Mouse (Mus musculus) limb, embryonic 14.5 days (tissue): ENCODE data around the gene Slc25a22. TPM values are rescaled to one million over a fixed set of nuclear protein-coding genes. Genes with fewer than 3 reads are reported as not detected.

ENCODE experiments used
- ATAC-seq: fragments of 200-750 bp; cut with Nextera tagmentation; 2 replicates; pipeline ENCODE4 v1.8.0; 2017; ENCODE audit warnings: low read depth, moderate number of reproducible peaks, moderate TSS enrichment; ENCODE audit not compliant: low FRiP score
- DNase-seq: peaks from one replicate; pipeline ENCODE4 v3.0.0-alpha.2; 2015; ENCODE audit warnings: low spot score
- H3K27ac ChIP-seq: fragments of 300-500 bp; sonication (generic); replicated peaks from 2 replicates; pipeline ENCODE4 v1.5.1; 2014; ENCODE audit warnings: low read depth, mild to moderate bottlenecking, low read length, moderate library complexity, mixed read lengths
- H3K27me3 ChIP-seq: fragments of 300-500 bp; sonication (generic); 2 replicates; pipeline ENCODE4 v1.6.1; 2014; ENCODE audit warnings: low read length, mixed read lengths; ENCODE audit not compliant: control insufficient read depth, insufficient read depth
- H3K36me3 ChIP-seq: fragments of 300-500 bp; sonication (generic); 2 replicates; pipeline ENCODE4 v1.6.1; 2014; ENCODE audit warnings: mild to moderate bottlenecking, low read length, moderate library complexity, mixed read lengths; ENCODE audit not compliant: control insufficient read depth, insufficient read depth
- H3K4me1 ChIP-seq: fragments of 300-500 bp; sonication (generic); 2 replicates; pipeline ENCODE4 v1.6.1; 2014; ENCODE audit warnings: antibody characterized with exemption, low read length, mixed read lengths; ENCODE audit not compliant: control insufficient read depth, insufficient read depth
- H3K4me2 ChIP-seq: fragments of 300-500 bp; sonication (generic); replicated peaks from 2 replicates; pipeline ENCODE4 v1.6.1; 2014; ENCODE audit warnings: low read depth, mild to moderate bottlenecking, low read length, moderate library complexity; ENCODE audit not compliant: severe bottlenecking
- H3K4me3 ChIP-seq: fragments of 300-500 bp; sonication (generic); replicated peaks from 2 replicates; pipeline ENCODE4 v1.5.1; 2014; ENCODE audit warnings: low read length
- H3K9ac ChIP-seq: fragments of 300-500 bp; sonication (generic); 2 replicates; pipeline ENCODE4 v1.6.1; 2014; ENCODE audit warnings: mild to moderate bottlenecking, low read depth, low read length, moderate library complexity; ENCODE audit not compliant: severe bottlenecking
- H3K9me3 ChIP-seq: fragments of 300-500 bp; sonication (generic); 2 replicates; pipeline ENCODE4 v1.6.1; 2016; ENCODE audit warnings: low read length; ENCODE audit not compliant: control insufficient read depth
- POLR2A ChIP-seq: fragments of 200-500 bp; IDR thresholded peaks from 2 replicates; pipeline ENCODE4 v1.8.0; 2012; ENCODE audit warnings: inconsistent platforms, mild to moderate bottlenecking, moderate library complexity, borderline replicate concordance; ENCODE audit not compliant: insufficient read depth, insufficient read length; ENCODE audit errors: extremely low read depth
- WGBS: fragments of 180-500 bp; shearing (Covaris S2); extraction: QIAGEN DNeasy Blood & Tissue Kit; methylation state at CpG from one replicate; pipeline ENCODE4 v1.1.7; 2014; 5-methylcytosine and 5-hydroxymethylcytosine counted together
- polyA plus RNA-seq, 2 experiments: library from polyadenylated mRNA; depleted of rRNA in 1 of 2; stranded (reverse) in 1 of 2; unstranded in 1 of 2; fragments of >200 nt; fragmentation: Nextera tagmentation in 1 of 2; extraction: Ambion mirVana in 1 of 2; gene quantifications; 2 replicates each; pipeline versions ENCODE4 v1.2.1 to v1.2.3; 2012 to 2014

Gene Slc25a22
- polyA plus RNA-seq, 2 experiments: 22.8 to 75.1 TPM

- Histone ChIP-seq H3K4me2 (peak overlapping the region; percentile 96), H3K4me3 (peak overlapping the region; percentile 56), H3K27ac (no peak overlapping the region), H3K36me3 (no peaks in the 10 kb centered on the region), H3K4me1 (peaks cover 41% of the 10 kb centered on the region), H3K9ac (no peak overlapping the region), H3K9me3 (no peaks in the 10 kb centered on the region), H3K27me3 (peaks cover 7% of the 10 kb centered on the region; the same call in 1 of the 2 replicates)
- peak; percentile 51 for ATAC-seq
- DNase-seq: peak; percentile 74
- 6% methylated on average over 10 of the region's 10 CpGs for WGBS
- TF ChIP-seq POLR2A: no peak
Observed at GRCm38 (mm10) chr7:141480842-141481497, 43.3 kb upstream of the Slc25a22 start.

- Histone ChIP-seq H3K4me3 (peak overlapping the region; percentile 6; the same call in 1 of the 2 replicates), H3K27ac (peak overlapping the region; percentile 92), H3K4me1 (peaks cover 57% of the 10 kb centered on the region), H3K9me3 (no peaks in the 10 kb centered on the region), H3K4me2 (peak overlapping the region; percentile 91; the same call in 1 of the 2 replicates), H3K9ac (no peak overlapping the region), H3K27me3 (peaks cover 7% of the 10 kb centered on the region; the same call in 1 of the 2 replicates), H3K36me3 (no peaks in the 10 kb centered on the region)
- 67% methylated on average over 5 of the region's 5 CpGs for WGBS
- ATAC-seq (no peak), DNase-seq (no peak)
- TF ChIP-seq POLR2A: no peak
Observed at GRCm38 (mm10) chr7:141478270-141478748, 40.6 kb upstream of the Slc25a22 start.

- H3K36me3 ChIP-seq: peaks cover 2% of the 10 kb centered on the region
- H3K9ac ChIP-seq: no peak overlapping the region
- ATAC-seq (no peak), DNase-seq (peak; percentile 38)
- H3K27ac ChIP-seq: peak overlapping the region; percentile 92
- WGBS: 62% methylated on average over 4 of the region's 4 CpGs
- H3K27me3 ChIP-seq: 0 out of 2 replicates have a peak, but pooled peaks cover 4% of the 10 kb centered on the region
- H3K9me3 ChIP-seq: no peaks in the 10 kb centered on the region
- H3K4me2 ChIP-seq: peak overlapping the region; percentile 91
- peak overlapping the region; percentile 59; the same call in 1 of the 2 replicates for H3K4me3 ChIP-seq
- no peak for TF ChIP-seq POLR2A
- peaks cover 56% of the 10 kb centered on the region for H3K4me1 ChIP-seq
Observed at GRCm38 (mm10) chr7:141477578-141478269, 40.0 kb upstream of the Slc25a22 start.

- Histone ChIP-seq H3K4me2 (peak overlapping the region; percentile 91), H3K27me3 (no peaks in the 10 kb centered on the region), H3K9ac (peak overlapping the region; percentile 96), H3K4me1 (peaks cover 49% of the 10 kb centered on the region), H3K36me3 (peaks cover 10% of the 10 kb centered on the region), H3K27ac (peak overlapping the region; percentile 92), H3K9me3 (no peaks in the 10 kb centered on the region), H3K4me3 (peak overlapping the region; percentile 59)
- no peak for TF ChIP-seq POLR2A
- DNase-seq (no peak), ATAC-seq (no peak)
- WGBS: 21% methylated on average over 7 of the region's 7 CpGs
Observed at GRCm38 (mm10) chr7:141476981-141477370, 39.3 kb upstream of the Slc25a22 start.

- TF ChIP-seq POLR2A: no peak
- under 1% methylated on average over 17 of the region's 17 CpGs for WGBS
- H3K4me2 ChIP-seq: peak overlapping the region; percentile 91
- H3K4me1 ChIP-seq: peaks cover 44% of the 10 kb centered on the region
- H3K4me3 ChIP-seq: peak overlapping the region; percentile 59
- H3K27ac ChIP-seq: peak overlapping the region; percentile 92
- no peaks in the 10 kb centered on the region for H3K9me3 ChIP-seq
- H3K9ac ChIP-seq: peak overlapping the region; percentile 96
- DNase-seq (peak; percentile 68), ATAC-seq (peak; percentile 53)
- H3K36me3 ChIP-seq: peaks cover 14% of the 10 kb centered on the region
- H3K27me3 ChIP-seq: no peaks in the 10 kb centered on the region
Observed at GRCm38 (mm10) chr7:141476226-141476980, 38.7 kb upstream of the Slc25a22 start.
